Mouse (Mus musculus) CH12F3 (cell line): ENCODE data around the gene Pknox2.

Experiments
- in situ Hi-C: fragments of 300-500 bp; cut with MboI; formaldehyde crosslinking; loops from 2 replicates; pipeline ENCODE4 v1.14.3; 2020; ENCODE audit warnings: low sequenced_read_pairs

The Pknox2 gene

DNA sequence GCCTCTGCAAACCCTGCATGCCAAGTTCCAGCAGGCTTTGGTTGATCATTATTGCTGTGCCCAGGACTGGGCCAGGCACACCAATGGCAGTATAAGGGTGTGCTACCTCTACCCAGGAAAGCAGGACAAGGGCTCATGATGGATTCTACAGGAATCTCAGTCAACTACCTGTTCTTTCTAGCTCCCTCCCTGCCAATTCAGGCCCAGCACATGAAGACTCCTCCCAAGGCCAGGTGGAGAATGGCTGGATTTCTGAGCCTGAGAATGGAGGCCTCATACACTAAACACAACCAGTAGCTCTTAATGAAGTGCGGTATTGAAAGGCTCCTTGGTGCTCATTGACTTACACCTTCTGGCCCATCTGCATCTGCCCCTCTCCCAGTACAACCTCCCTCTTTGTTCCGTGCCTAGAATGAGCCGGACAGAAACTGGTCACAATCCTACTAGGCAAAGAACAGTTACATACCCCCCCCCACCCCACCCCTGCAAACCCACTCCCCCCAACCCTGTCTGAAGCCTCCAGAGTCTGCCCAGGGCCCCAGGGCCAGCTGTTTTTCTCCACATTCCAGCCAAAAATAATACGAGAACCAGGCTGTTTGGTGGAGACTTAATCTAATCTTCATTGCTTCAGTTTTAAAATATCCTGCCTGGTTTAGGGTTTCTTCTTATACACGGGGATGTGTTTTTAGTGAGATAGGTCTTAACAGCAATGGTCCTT, 6.6 kb downstream of the Pknox2 start:
- in situ Hi-C loops, result no loop called here

- in situ Hi-C loops, result no loop called here
Observed at GRCm38 (mm10) chr9:37139514-37139913, 7.7 kb downstream of the Pknox2 start.

GRCm38 (mm10) chr9:37138883-37139282, 8.3 kb downstream of the Pknox2 start:
- in situ Hi-C loops, result no loop called here

DNA sequence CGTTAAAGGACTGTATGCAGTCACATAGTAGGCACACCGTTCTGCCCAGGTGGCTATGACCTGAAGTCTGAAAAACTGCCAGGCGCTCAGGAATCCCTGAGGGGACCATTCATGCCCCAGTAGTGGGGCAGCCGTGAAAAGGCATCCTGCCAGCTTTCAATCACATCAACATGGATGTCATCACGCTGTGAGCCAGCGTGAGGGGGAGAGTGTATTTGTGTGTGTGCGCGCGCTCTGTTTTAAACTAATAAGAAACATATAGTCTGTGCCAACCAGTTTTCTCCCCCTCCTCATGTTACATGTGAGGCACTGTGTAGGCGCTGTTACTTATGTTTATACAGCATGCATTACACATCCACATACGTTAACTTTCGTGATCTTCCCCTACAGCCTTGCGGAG, 10.9 kb downstream of the Pknox2 start:
- in situ Hi-C loops, result no loop called here

DNA sequence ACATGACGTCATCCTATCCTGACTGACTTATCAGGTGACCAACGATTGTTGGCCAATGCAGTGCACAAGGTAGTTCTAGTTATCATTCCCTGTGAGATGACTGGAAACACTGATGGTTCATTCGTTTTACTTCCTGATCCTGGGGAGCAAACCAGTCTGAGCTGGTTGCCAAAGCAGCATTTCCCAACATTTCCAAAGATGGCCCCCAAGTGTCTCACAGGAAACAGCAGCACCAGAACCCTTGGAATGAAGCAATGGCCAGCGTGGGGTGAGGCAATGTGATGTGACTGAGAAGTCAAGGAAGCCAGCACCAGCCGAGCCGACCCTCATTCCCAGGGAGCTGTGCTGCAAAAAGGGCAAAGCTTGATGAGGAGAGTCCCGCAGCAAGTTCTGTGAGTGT, 13.7 kb downstream of the Pknox2 start:
- in situ Hi-C loops, result no loop called here

- in situ Hi-C loops, result no loop called here
Observed at GRCm38 (mm10) chr9:37129046-37129445, 18.2 kb downstream of the Pknox2 start.

DNA sequence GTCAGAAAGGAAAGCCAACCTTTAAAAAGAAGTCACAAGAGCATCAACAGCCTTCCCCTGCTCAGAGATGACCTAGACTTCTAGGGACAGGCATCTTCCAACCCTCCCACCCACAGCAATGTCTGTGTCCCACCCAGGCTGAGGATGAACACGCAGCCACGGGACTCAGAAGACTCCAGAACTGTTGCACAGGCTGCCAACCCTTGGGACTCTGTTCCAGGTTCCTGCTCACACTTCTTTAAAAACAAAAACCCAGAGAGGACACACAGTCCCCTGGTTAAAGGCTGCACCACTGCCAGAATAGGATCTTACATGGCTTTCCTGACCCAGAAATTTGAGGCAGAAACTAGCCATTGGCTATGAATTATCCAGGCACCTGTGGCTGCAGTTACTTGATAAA, 21.0 kb downstream of the Pknox2 start:
- in situ Hi-C loops, result no loop called here

DNA sequence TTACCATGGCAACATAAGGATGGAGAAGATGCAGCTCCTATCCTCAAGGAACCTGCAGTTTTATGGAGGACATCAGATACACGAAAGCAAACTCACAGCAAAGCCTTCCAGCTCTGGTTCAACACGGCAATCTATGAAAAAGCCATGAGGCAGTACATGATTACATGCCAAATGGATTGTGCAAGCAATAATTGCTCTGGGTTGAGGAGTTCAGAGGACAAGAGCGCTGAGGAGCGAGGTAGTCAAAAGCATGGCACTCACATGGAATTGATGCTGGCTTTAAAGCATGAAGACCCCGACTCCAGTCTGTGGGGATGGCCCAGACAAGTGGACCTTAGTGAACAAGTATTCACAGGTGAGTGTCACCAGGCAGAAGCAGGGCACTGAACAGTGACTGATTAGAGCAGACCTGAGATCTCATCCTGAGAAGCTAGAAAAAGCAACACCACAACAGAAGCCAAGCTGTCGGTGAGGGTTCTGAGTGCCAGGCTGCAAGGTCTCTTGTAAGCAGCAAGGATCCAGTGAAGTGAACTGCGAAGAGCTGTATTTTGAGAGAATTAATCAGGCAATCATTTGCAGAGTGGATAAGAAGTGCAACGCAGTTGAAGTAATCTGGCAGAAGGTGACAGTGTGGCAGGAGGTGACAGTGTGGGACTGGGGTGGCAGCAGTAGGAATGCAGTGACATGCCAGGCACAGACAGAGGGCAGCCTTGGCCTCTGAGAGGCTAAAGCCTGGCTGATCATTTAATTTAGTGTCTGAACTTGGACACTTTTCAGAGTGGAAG, 22.3 kb downstream of the Pknox2 start:
- in situ Hi-C loops, result no loop called here

DNA sequence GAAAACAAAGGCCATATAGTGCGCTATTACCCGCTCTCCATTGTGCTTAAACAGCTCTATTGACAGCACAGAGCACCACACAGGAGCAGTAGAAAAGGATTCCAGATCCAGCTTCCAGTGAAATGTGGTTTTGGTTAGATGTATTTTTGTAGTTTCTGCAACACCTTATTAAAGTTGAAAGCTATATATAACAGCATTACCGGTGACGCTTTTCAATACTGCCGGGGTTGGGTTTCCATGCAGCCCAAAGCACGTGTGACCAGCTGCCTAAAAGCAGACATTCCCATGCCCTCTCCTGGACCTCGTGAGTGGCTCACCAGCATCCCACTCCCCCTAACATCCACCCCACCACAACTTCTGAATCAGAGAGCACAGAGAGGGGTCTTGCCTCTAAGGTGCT, 23.8 kb downstream of the Pknox2 start:
- in situ Hi-C loops, result no loop called here

- in situ Hi-C loops, result no loop called here
Observed at GRCm38 (mm10) chr9:37122971-37123370, 24.2 kb downstream of the Pknox2 start.

- in situ Hi-C loops, result no loop called here
Observed at GRCm38 (mm10) chr9:37122381-37122780, 24.8 kb downstream of the Pknox2 start.

- in situ Hi-C loops, result no loop called here
Observed at GRCm38 (mm10) chr9:37121761-37122331, 25.4 kb downstream of the Pknox2 start.

DNA sequence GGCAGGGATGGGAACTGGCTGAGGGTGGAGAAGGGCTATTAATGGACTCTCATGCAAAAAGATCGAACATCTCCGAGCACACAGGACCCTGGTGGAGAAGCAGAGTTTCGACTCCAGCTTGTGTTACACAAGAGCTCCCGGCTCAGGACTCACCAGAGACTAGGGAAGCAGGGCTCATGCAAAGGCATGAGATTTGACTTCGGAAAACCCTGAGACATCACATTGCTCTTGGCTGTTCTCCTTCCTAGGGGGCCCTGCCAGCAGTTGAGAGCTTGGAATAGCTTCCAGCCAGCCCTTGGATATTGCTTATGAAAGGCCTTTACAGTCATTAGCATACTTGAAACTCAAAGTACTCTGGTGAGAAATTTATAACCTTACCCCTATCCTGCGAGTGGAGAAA, 26.4 kb downstream of the Pknox2 start:
- in situ Hi-C loops, result no loop called here

DNA sequence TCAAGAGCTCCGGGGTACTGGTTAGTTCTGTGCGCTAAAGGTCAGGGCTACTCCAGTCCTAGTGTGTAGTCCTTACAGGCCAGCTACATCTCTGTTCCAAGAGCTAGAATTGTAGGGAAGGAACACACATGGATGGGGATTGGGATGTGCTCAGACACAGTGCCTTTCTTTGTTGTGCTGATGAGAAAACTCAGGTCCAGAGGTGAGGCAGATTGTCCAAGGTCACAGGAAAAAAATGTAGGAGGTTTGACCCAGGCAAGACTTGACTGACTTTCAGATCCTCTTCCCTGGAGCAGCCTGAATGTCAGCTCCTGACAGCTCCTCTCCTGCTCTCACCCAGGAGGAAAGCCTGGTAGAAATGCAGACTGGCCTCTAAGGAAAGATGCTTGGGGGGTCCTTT, 29.7 kb downstream of the Pknox2 start:
- in situ Hi-C loops, result no loop called here

DNA sequence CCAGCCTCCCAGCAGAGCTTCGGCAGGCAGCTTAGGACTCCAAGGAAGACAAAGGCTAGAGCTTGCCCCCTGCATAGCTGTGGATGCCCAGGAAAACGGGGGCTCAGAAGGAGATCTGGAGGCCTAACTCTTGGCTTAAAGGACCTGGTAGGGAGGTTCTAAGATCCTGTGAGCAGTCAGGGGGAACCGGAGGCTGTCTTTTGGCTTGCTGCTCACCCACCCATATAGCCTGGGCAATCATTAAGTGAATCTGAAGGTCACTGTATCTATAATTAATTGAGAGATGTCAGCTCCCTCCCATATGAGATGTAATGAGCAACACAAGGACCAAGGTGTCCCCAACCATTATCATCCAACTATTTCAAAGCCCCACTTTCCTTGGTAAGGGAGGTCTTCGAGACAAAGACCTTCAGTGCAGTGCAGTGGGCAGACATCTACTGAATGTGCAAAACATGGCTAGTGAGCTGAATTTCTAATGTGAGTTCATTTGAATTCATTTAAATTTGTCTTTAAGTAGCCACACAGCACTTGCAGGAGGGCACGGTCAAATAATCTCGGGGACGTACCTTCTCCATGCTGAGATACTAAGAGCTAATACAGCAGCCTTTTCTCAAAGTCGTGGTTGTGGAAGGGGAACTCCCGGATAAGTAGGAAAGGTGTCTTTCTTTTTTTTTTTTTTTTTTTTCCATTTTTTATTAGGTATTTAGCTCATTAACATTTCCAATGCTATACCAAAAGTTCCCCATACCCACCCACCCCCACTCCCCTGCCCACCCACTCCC, 30.4 kb downstream of the Pknox2 start:
- in situ Hi-C loops, result no loop called here

DNA sequence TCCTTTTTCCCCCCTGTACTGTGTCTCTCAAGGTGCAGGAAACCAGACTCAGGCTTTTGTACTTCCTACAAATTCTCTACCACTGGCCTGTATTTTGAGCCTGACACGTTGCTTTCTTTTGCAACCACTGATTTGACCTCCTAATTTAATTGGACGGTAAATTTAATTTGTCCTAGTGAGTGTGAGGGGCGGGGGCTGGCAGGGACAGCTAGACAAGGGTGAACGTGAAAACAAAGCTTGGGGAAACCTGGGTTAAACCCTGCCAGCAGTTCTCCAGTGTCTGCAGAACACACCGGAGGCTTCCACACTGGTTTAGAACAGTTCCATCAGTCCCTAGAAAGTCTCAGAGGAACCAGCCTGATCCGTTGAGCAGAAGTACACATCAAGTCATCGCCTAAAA, 31.4 kb downstream of the Pknox2 start:
- in situ Hi-C loops, result no loop called here

GRCm38 (mm10) chr9:37114286-37115267, 32.6 kb downstream of the Pknox2 start:
- in situ Hi-C loops, result no loop called here

GRCm38 (mm10) chr9:37107546-37107945, 39.7 kb downstream of the Pknox2 start:
- in situ Hi-C loops, result no loop called here

- in situ Hi-C loops, result no loop called here
Observed at GRCm38 (mm10) chr9:37106808-37107207, 40.4 kb downstream of the Pknox2 start.

DNA sequence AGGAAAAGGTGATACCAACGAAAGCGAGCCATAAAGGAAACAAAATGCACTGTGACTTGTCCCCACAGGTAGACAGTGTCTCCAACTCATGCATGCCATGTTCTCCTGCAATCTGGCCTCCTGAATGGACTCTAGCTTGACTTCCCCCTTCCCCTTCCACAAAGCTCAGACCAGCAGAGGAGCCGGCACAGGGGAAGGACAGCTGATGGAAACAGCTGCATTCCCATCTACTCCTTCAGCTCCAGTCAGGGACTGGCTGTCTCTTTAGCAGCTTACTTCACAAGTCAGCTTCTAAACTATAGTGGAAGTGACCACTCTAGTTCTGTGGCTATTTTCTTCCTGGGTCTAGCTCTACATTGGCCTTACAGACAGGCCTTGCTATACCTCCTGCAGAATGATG, 43.0 kb downstream of the Pknox2 start:
- in situ Hi-C loops, result no loop called here
